Mouse (Mus musculus) neural tube, embryonic 13.5 days (tissue): ENCODE results near the gene Clec4a3. TPM values are rescaled to one million over a fixed set of nuclear protein-coding genes. Genes with fewer than 3 reads are reported as not detected.

ENCODE experiments used
- polyA plus RNA-seq: library from polyadenylated mRNA; unstranded; fragments of >200 nt; fragmentation: Nextera tagmentation; extraction: Ambion mirVana; gene quantifications from 2 replicates; pipeline ENCODE4 v1.2.1, GENCODE M21; 2015

The Clec4a3 gene
- polyA plus RNA-seq, 1 experiment from 2014 or later = 0.88 TPM

Other genes with a start within 250 kb of the Clec4a3 start
- gene Nanog, start 245.0 kb upstream of the Clec4a3 start, polyA plus RNA-seq = 0.15 TPM in 2 replicates
- gene Slc2a3, start 150.9 kb upstream of the Clec4a3 start, polyA plus RNA-seq = 22.5 and 27.5 TPM in 2 replicates
- gene Foxj2, start 132.6 kb upstream of the Clec4a3 start, polyA plus RNA-seq = 6.3 and 7.3 TPM in 2 replicates
- gene C3ar1, start 96.4 kb upstream of the Clec4a3 start, polyA plus RNA-seq = 2.6 and 2.7 TPM in 2 replicates
- gene Necap1, start 78.0 kb upstream of the Clec4a3 start, polyA plus RNA-seq = 128 and 130 TPM in 2 replicates
- 0.69 and 0.85 TPM in 2 replicates for gene Clec4a1, start 30.7 kb upstream of the Clec4a3 start, polyA plus RNA-seq
- not detected in 2 replicates for gene Clec4a4, start 37.9 kb downstream of the Clec4a3 start, polyA plus RNA-seq
- gene Clec4b1, start 97.4 kb downstream of the Clec4a3 start, polyA plus RNA-seq = not detected in 2 replicates
- 0.74 and 1.4 TPM in 2 replicates for gene Clec4a2, start 153.9 kb downstream of the Clec4a3 start, polyA plus RNA-seq
- not detected in 2 replicates for gene Clec4b2, start 220.4 kb downstream of the Clec4a3 start, polyA plus RNA-seq